Mouse (Mus musculus): ENCODE data around the gene Pmvk. TPM values are rescaled to one million over a fixed set of nuclear protein-coding genes. Genes with fewer than 3 reads are reported as not detected.

The Pmvk gene
- polyA plus RNA-seq, 1 experiment from 2014 or later: 123 TPM

- ATAC-seq (replicated peaks): no peak
- H3K9ac ChIP-seq: no peak overlapping the region
- H3K4me3 ChIP-seq: no peak overlapping the region
- no peaks in the 10 kb centered on the region for H3K36me3 ChIP-seq (replicated peaks)
- no peak overlapping the region for H3K27ac ChIP-seq
- 90% methylated on average over 5 of the region's 5 CpGs for WGBS
- H3K4me1 ChIP-seq: peaks cover 23% of the 10 kb centered on the region
- H3K9me3 ChIP-seq: peaks cover 2% of the 10 kb centered on the region; the same call in 1 of the 2 replicates
- no peak overlapping the region for H3K4me2 ChIP-seq
- no peaks in the 10 kb centered on the region for H3K27me3 ChIP-seq (replicated peaks)
These were observed 62.0 kb downstream of the Pmvk start for GRCm38 (mm10) chr3:89516321-89516720.

Other genes with a start within 250 kb of the Pmvk start
- gene Thbs3, start 239.4 kb upstream of the Pmvk start, polyA plus RNA-seq (2015; fragmentation: Nextera tagmentation; extraction: Ambion mirVana): 58.7 and 58.8 TPM in 2 replicates
- 159 and 161 TPM in 2 replicates for gene Mtx1, start 227.5 kb upstream of the Pmvk start, polyA plus RNA-seq (2015; fragmentation: Nextera tagmentation; extraction: Ambion mirVana)
- 0.93 and 1.3 TPM in 2 replicates for gene Muc1, start 225.5 kb upstream of the Pmvk start, polyA plus RNA-seq (2015; fragmentation: Nextera tagmentation; extraction: Ambion mirVana)
- 177 and 185 TPM in 2 replicates for gene Krtcap2, start 208.6 kb upstream of the Pmvk start, polyA plus RNA-seq (2015; fragmentation: Nextera tagmentation; extraction: Ambion mirVana)
- 95.9 and 97.9 TPM in 2 replicates for gene Trim46, start 208.2 kb upstream of the Pmvk start, polyA plus RNA-seq (2015; fragmentation: Nextera tagmentation; extraction: Ambion mirVana)
- 65.8 and 69.1 TPM in 2 replicates for gene Dpm3, start 195.2 kb upstream of the Pmvk start, polyA plus RNA-seq (2015; fragmentation: Nextera tagmentation; extraction: Ambion mirVana)
- gene Slc50a1, start 184.0 kb upstream of the Pmvk start, polyA plus RNA-seq (2015; fragmentation: Nextera tagmentation; extraction: Ambion mirVana): 31.4 and 37.5 TPM in 2 replicates
- gene Efna1, start 173.4 kb upstream of the Pmvk start, polyA plus RNA-seq (2015; fragmentation: Nextera tagmentation; extraction: Ambion mirVana): 8.0 and 10.2 TPM in 2 replicates
- gene Efna3, start 131.6 kb upstream of the Pmvk start, polyA plus RNA-seq (2015; fragmentation: Nextera tagmentation; extraction: Ambion mirVana): 40.5 and 43.0 TPM in 2 replicates
- 4.3 and 5.8 TPM in 2 replicates for gene Efna4, start 116.5 kb upstream of the Pmvk start, polyA plus RNA-seq (2015; fragmentation: Nextera tagmentation; extraction: Ambion mirVana)
- gene Adam15, start 104.5 kb upstream of the Pmvk start, polyA plus RNA-seq (2015; fragmentation: Nextera tagmentation; extraction: Ambion mirVana): 59.5 and 62.2 TPM in 2 replicates
- gene Dcst2, start 92.6 kb upstream of the Pmvk start, polyA plus RNA-seq (2015; fragmentation: Nextera tagmentation; extraction: Ambion mirVana): 0.14 and 0.17 TPM in 2 replicates
- 0.89 and 0.99 TPM in 2 replicates for gene Dcst1, start 89.3 kb upstream of the Pmvk start, polyA plus RNA-seq (2015; fragmentation: Nextera tagmentation; extraction: Ambion mirVana)
- gene Zbtb7b, start 59.8 kb upstream of the Pmvk start, polyA plus RNA-seq (2015; fragmentation: Nextera tagmentation; extraction: Ambion mirVana): 0.59 and 0.64 TPM in 2 replicates
- 0.22 and 2.3 TPM in 2 replicates for gene Lenep, start 51.7 kb upstream of the Pmvk start, polyA plus RNA-seq (2015; fragmentation: Nextera tagmentation; extraction: Ambion mirVana)
- gene Flad1, start 42.7 kb upstream of the Pmvk start, polyA plus RNA-seq (2015; fragmentation: Nextera tagmentation; extraction: Ambion mirVana): 35.9 and 36.5 TPM in 2 replicates
- gene Cks1b, start 36.2 kb upstream of the Pmvk start, polyA plus RNA-seq (2015; fragmentation: Nextera tagmentation; extraction: Ambion mirVana): 86.7 and 91.2 TPM in 2 replicates
- gene Shc1, start 36.1 kb upstream of the Pmvk start, polyA plus RNA-seq (2015; fragmentation: Nextera tagmentation; extraction: Ambion mirVana): 17.2 and 19.8 TPM in 2 replicates
- gene Pygo2, start 24.3 kb upstream of the Pmvk start, polyA plus RNA-seq (2015; fragmentation: Nextera tagmentation; extraction: Ambion mirVana): 44.0 and 45.6 TPM in 2 replicates
- 15.7 and 18.4 TPM in 2 replicates for gene Pbxip1, start 17.8 kb upstream of the Pmvk start, polyA plus RNA-seq (2015; fragmentation: Nextera tagmentation; extraction: Ambion mirVana)
- 8.5 and 8.7 TPM in 2 replicates for gene Kcnn3, start 65.6 kb downstream of the Pmvk start, polyA plus RNA-seq (2015; fragmentation: Nextera tagmentation; extraction: Ambion mirVana)

All from midbrain, embryonic 15.5 days (tissue).